Mouse (Mus musculus): ENCODE results near the gene Hmbs. TPM values are rescaled to one million over a fixed set of nuclear protein-coding genes. Genes with fewer than 3 reads are reported as not detected.
A peak's percentile ranks its signal among the peaks of the same experiment; 100 is the strongest.
"Not testable (repeated sequence)": the region's sequence is repeated elsewhere in the genome, so short reads cannot be mapped to it uniquely, and the experiment has no call there.

Gene Hmbs
- polyA plus RNA-seq (2012; rRNA removed) = 51.9 and 52.9 TPM in 2 replicates

DNA sequence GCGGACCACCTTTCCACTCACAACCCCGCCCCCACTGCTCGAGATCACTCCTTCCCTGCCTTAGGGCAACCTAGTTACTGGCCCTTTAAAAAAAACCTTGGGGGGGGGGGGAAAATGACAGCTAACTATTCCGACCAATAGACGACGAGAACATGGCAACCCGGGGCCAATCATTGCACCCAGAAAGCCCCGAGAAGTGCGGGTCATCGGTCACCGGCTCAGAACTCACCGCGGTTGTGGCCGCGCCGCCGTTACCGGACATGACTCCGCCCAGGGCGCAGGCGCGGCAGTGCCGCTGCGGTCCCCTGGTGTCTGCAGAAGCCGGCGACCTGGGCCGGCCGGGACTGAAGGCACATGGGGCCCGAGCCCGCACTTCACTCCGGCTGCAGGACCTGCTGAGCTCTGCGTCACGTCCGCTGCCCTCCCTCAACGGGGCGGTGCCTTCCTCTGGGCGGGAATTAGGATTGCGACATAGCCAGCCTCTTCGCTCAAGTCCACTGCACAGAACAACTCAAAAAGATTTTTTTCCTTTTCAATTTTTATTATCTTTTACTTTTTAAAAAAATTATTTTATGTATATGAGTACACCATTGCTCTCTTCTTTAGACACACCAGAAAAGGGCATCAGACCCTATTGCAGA is at the start of gene Hmbs:
TSS of gene Hmbs (minus strand) at position 448 of the 641 bp plus-strand sequence.
- no peak for DNase-seq (ENCODE audit: low read depth, low spot score)
- WGBS = under 1% methylated on average over 39 of the region's 39 CpGs

DNA sequence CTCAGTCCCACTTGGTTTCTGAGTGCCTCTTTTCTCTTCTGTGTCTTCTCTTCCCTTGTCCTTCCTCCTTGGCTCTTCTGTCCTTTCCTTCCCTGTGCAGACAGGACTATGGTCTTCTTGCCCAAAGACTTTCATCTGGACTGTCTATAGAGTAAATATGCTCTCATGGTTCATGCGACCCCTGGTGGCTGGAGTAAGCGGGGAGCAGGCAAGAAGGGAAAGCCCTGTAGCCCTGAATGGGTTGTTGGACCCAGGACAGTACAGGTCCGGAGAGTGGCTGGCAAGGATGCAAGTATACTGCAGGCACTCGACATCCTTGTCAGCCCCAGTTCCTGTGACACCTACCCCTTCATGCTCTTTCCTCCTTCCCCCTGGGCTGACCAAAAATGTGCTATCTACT is 47.4 kb upstream of the Hmbs start:
- 18% methylated on average over 4 of the region's 4 CpGs for WGBS
- DNase-seq (ENCODE audit: low read depth, low spot score) = peak; percentile 53

DNA sequence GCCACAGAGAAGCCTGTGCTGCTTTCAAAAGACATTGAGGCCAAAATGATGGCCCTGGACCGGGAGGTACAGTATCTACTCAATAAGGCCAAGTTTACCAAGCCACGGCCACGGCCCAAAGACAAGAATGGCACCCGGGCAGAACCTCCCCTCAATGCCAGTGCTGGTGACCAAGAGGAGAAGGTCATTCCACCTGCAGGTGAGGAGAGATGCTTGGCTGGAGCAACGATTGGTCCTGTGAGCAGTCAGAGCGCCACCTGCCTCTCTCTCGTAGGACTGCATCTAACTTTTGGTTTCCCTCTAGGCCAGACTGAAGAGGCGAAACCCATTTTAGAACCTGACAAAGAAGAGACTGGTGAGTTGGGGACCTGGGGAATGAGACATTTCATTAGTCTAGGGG is 45.2 kb upstream of the Hmbs start:
- DNase-seq (ENCODE audit: low read depth, low spot score) = no peak
- WGBS = 54% methylated on average over 8 of the region's 8 CpGs

DNA sequence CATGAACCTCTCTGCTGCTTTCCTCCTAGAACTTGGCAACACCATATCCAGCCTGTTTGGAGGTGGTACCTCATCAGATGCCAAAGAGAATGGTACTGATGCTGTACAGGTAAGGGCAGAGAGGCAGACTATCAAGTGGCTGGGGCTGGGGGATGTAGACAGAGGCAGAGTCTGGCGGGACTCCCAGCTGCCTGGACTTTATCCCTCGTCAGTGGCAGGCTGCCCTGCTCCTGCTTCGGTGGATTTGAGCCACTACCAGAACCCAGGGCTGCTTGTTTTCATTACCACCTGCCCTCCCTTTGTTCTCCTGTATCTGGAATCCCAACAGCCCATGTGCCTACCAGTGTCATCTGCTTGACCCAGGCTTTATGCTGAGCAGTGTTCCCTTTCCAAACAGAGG is 43.2 kb upstream of the Hmbs start:
- no peak for DNase-seq (ENCODE audit: low read depth, low spot score)
- WGBS = 51% methylated on average over 3 of the region's 3 CpGs

DNA sequence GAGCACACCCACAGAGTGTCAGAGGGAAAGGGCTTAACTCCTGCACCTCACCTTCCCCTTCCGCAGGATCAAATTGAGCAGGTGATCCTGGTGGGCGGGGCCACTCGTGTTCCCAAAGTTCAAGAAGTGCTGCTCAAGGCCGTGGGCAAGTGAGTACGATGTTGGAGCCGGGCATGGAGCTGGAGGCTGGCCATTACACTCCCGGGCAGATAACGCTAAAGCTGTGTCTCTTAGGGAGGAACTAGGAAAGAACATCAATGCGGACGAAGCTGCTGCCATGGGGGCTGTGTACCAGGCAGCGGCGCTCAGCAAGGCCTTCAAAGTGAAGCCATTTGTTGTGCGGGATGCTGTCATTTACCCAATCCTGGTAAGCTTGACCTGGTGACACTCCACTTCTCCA is 40.6 kb upstream of the Hmbs start:
- 85% methylated on average over 13 of the region's 13 CpGs for WGBS
- no peak for DNase-seq (ENCODE audit: low read depth, low spot score)

DNA sequence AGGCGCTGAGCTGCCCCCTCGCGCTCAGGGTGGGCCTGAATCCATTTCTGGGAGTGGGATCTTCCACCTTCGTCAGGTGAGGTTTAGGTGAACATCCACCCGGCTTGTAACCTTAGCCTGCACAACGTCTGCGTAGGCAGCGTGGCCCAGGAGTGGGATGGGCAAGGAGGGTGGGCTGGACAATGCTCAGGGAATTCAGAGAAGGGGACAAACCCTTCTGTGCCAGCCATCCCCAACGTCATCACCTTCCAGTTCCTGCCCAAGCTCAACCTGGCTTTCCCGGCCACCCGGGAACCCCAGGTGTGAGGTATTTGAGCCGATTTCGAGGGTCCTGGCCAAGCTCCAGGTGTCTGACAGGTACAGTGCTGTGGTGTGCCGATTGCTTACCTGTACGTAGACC is 35.8 kb upstream of the Hmbs start:
- DNase-seq (ENCODE audit: low read depth, low spot score) = no peak
- 3% methylated on average over 15 of the region's 15 CpGs for WGBS

DNA sequence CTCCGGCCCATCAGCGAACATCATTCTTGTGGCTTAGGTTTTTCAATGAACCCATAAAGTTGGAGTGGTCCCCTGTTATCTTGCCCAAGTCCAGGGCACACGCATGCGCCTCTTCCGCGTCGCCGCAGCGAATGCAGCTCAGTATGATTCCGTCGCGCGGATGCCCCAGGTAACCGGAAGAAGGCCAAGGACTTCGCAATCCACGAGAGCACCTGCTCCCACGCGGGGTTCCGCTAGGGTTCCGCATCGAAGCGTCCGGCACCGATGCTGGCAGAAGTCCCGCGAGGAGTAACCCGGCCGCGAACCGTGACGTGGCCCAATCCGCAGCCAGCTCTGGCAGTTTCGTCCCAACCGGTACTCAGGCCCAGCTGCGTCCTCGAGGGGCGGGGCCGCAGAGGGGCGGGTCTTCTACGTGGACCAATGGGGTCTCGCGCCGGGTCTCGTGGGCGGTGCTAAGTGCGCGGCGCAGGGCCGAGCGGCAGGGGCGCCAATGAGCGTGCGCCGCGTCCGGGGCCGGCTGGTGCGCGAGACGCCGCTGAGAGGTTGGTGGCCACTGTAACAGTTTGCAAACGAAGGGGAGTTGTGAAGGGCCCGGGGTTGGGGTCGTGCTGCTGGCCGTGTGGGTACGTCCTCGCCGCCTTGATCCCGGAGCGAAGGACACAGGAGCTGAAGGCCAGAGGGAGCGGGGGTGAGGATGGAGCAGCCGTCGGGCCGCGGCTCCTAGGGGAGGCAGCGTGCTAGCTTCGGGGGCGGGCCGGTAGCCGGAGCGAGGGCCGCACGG is 35.2 kb upstream of the Hmbs start, which contains the start of gene Hyou1:
TSS of gene Hyou1 (plus strand) at position 437 of the 781 bp plus-strand sequence.
- under 1% methylated on average over 83 of the region's 83 CpGs for WGBS
- peak; percentile 92 for DNase-seq (ENCODE audit: low read depth, low spot score)

DNA sequence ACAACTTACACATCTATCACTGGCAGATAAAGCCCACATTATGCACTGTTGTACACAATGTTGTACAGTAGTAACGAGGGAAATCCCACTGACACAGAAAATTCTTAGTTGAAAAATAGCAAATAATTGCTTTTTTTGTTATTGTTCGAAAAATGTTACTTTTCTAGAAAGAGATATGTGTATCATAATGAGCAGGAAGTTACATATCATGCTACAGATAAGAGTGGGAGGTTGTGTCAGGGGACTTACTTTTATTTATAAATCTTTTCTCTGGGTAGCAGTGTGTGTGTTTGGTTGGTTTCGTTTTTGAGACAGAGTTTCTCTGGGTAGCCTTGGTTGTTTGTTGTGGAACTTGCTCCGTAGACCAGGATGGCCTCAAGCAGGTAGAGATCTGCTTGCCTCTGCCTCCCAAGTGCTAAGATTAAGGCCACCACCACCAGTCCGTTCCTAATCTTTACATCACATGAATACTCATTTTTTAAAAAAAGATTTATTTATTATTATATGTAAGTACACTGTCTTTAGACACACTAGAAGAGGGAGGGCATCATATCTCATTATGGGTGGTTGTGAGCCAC is 34.2 kb upstream of the Hmbs start:
- DNase-seq (ENCODE audit: low read depth, low spot score) = no peak
- WGBS = 72% methylated on average over 5 of the region's 5 CpGs

DNA sequence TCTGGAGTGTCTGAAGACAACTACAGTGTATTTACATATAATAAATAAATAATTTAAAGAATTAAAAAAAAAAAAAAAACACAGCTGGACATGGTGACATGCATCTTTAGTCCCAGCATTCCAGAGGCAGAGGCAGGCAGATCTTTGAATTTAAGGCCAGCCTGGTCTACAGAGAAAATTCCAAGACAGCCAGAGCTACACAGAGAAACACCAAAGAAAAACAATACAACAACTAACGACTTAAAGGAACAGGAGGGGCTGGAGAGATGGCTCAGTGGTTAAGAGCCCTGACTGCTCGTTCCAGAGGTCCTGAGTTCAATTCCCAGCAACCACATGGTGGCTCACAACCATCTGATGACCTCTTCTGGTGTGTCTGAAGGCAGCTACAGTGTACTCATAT is 33.3 kb upstream of the Hmbs start:
- WGBS = 79% methylated on average over 2 of the region's 2 CpGs
- DNase-seq (ENCODE audit: low read depth, low spot score) = not testable (repeated sequence)

DNA sequence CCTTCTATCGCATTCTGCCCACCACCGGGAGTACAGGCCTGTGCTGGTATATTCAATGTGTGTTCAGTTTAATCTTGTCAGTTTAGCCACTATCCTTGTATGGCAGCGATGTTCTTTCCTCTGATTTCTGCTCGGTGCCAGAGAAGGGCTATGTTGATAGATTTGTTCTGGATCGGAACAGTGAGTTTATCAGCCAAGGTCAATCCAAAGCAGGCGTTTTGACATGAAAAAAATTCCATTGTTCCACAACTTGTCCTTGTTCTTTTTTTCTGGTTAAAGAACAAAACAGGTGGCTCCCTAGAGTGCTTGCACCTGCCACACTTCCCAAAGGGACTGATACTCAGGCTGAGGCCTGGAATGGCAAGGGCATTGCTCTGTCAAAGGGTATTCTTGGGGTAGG is 32.1 kb upstream of the Hmbs start:
- no peak for DNase-seq (ENCODE audit: low read depth, low spot score)

DNA sequence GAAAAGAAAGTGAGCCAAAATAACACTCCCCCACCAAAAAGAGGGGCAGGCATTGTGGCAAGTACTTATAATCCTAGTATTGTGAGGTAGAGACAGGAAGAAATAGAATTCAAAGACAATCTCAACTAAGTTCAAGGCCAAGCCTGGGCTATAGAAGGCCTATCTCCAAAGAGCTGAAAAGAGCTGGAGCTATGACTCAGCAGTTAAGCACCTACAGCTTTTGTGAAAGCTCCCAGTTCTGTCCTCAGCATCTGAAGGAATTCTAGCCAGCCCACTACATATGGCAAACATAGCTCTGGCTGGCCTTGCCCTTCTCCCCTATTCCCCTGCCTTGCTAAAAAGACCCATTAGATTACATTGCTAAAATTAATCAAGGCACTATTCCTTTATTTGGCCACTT is 29.4 kb upstream of the Hmbs start:
- DNase-seq (ENCODE audit: low read depth, low spot score) = no peak

More for the DNA sequence above, 32.1 kb upstream of the Hmbs start:
- 89% methylated on average over 6 of the region's 6 CpGs for WGBS

DNA sequence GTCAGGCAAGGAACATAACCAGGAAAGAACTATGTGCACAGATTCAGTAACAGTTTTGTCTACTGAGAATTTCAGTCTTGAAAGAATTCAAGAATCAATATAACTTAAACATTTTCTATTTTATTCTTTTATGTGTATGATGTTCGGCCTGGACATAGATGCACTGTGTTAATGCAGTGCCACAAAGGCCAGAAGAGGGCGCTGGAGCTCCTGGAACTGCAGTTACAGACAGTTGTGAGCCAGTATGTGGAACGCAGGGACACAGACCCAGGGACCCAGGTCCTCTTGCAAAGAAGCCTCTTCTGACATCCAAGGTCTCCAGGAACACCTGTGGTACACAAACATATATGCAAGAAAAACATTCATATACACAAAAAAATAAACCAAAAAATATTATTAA is 20.5 kb upstream of the Hmbs start:
- DNase-seq (ENCODE audit: low read depth, low spot score) = no peak
- 67% methylated on average over 3 of the region's 3 CpGs for WGBS

DNA sequence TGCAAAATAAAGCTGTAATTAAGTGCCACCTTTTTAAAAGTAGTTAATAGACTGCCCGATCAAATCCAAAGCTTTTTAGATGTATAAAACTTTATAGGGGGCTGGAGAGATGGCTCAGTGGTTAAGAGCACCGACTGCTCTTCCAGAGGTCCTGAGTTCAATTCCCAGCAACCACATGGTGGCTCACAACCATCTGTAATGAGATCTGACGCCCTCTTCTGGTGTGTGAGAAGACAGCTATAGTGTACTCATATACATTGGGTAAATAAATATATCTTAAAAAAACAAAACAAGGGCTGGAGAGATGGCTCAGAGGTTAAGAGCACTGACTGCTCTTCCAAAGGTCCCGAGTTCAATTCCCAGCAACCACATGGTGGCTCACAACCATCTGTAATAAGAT is 17.9 kb upstream of the Hmbs start:
- DNase-seq (ENCODE audit: low read depth, low spot score) = not testable (repeated sequence)
- 32% methylated on average over 4 of the region's 4 CpGs for WGBS

DNA sequence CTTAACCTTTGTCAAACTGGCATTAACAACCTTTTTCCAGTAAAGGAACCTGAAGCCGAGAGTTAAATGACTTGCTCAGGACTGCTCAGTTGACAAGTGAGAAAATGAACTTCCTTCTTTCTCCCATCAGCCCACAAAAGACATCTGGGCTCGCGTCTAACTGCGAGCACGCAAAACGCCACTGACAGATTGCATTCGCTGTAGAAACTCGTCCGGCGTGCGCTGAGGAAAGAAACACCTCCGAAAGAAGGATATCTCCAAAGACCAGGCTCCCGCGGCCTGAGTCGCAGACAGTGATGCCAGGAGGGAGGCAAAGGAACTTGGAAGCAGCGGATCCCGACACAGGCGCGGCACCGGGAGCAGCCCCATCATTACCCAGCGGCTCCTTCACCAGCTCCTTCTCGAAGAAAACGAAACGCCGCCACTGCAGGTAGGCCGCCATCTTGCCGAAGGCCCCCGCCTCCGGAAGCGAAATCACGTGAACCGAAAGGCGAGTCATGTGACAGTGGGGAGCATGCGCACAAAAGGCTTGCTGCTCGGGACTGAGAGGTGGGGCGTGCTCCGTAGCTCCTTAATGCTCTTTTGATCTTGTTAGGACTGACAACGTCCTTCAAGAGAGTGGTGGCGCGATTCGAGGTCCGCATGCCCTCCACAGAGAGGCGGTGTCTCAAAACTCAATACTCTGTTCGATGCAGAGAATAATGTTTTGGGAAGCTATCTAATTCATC is 17.3 kb upstream of the Hmbs start, which contains the start of gene Vps11:
TSS of gene Vps11 (minus strand) at position 481 of the 728 bp plus-strand sequence.
- peak; percentile 81 for DNase-seq (ENCODE audit: low read depth, low spot score)
- WGBS = under 1% methylated on average over 44 of the region's 44 CpGs

DNA sequence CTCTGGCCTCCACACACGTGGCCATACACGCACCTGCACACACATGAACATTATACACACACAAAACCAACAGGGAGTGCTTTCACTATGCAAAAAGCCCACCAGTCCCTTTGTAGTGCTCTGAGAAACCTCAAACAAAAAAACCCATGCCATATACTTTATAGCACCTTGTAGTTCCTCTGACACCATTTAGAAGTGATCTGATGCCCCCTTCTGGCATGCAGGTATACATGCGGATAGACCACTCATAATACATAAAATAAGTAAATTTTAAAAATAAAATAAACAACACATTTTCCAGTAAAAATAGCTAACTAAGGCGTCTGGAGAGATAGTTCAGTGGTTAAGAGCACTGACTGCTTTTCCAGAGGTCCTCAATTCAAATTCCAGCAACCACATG is 13.2 kb upstream of the Hmbs start:
- 64% methylated on average over 4 of the region's 4 CpGs for WGBS
- no peak for DNase-seq (ENCODE audit: low read depth, low spot score)

DNA sequence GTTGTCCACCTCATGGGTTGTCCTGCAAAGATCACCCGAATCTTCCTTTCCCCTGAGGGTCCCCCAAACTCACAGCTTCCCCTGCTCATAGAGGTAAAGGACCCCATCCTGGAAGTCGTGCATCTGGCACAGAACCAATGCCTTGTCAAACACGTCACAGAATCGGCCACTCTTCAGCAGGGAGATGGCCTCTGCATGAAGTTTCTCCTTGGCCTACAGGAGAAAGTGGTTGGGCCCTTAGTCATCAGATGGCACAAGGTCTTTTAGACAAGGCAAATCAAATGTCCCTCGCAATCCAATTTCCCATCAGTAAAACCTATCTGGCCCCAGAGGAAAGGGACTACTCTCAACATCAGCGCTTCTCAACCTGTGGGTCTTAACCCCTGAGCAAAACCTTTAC is 9.1 kb upstream of the Hmbs start:
- no peak for DNase-seq (ENCODE audit: low read depth, low spot score)
- WGBS = 86% methylated on average over 6 of the region's 6 CpGs

DNA sequence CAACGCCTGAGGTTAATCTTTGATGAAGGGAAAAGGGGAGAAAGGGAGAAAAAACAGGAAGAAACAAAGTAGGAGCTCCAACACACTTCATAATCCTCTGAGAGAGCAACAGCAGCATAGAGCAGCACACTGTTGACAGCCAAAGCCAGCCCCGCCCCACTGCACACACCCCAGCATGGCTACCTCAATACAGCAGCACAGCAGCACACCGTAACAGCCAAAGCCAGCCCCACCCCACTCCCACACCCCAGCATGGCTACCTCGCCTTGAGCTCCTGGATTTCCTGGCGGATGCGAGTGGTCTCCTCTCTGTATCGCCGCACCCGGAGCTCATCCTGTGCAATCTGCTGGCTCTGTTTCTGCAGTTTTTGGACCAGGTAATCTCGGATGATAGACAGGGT is 8.3 kb upstream of the Hmbs start:
- no peak for DNase-seq (ENCODE audit: low read depth, low spot score)
- WGBS = 81% methylated on average over 10 of the region's 10 CpGs

DNA sequence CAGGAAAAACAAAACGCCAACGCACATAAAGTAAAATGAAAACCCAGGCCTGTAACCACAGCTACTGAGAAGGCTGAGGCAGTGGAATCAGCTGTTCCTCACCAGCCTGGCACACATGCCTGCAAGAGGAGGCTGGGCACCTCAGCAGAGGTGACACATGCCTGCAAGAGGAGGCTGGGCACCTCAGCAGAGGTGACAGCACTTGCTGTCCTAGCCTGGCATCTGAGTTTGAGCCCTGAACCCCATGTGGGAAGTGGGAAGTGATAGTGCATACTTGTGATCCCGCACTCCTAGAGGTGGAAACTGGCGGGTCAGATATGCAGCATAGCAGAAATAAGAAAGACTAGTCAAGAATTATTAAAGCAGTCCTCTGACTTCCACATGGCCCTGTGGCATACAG is 7.4 kb upstream of the Hmbs start:
- no peak for DNase-seq (ENCODE audit: low read depth, low spot score)
- WGBS = 93% methylated on average over 4 of the region's 4 CpGs

DNA sequence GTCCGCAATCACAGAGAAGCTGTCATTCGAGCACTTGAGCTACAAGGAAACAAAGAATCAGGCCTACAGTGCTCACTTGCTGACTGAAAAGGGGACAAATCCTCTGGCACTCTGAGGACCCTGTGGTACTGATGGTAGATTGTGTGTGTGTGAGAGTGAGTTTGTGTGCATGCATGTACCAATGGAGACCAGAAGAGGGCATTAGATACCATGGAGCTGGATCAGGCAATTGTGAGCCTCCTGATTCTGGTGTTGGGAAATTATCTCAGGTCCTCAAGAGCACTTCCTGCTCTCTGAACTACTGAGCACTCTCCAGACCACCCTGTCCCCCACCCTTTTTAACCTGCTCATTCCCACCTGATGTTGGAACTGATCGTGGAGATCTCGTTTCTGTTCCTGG is 4.5 kb upstream of the Hmbs start:
- WGBS = 97% methylated on average over 4 of the region's 4 CpGs
- DNase-seq (ENCODE audit: low read depth, low spot score) = no peak

DNA sequence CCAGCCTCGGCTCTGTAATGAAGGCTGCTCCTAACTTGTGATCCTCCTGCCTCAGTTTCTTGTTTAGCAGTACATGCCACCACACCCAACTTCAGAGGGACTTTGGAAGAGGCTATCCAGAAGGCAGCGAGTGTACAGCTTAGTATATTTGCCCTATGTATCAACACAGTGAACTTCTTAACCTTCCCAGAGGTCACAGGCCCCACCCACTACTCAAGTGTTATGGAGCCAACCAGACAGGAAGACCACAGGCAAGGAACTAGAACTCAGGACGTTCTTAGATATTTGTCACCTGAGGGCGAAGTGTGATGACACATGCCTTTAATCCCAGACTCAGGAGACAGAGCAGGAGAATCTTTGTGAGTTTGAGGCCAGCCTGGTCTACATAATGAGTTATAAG is 3.6 kb upstream of the Hmbs start:
- DNase-seq (ENCODE audit: low read depth, low spot score) = no peak
- 74% methylated on average over 4 of the region's 4 CpGs for WGBS
